Mouse (Mus musculus): ENCODE measurements around the gene Dbx1.

DNA sequence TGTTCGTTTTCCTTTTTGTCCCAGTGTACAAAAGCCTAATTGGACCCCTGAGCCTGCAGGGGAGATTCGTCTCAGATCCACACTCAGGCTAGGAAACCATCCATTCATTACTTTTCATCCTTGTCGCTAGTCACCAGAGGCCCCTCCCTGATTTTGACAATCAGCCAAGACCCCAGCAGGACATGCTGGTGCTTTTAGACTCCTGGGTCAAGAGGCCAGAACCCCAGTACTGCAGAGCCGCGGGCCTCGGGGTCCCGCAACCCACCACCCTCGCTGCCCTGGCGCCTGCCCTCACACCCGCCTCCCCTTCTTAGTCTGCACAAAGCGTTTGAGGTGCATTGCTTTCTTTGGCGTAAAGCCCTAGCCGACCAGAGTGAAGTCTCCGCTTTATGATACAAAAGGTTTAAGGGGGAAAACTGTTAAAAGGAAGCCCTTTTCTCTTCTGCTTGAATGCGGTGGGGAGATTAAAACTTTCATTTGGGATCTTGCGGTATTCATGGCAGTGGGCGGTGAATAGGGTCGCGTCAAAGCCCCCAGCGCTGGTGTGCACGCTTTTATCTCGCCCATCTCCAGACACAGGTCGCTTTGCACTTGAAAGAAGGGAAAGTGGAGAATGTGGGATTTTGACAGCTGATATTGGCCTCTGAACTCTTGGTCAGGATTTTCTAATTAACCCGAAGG is 25.3 kb upstream of the Dbx1 start:
- no peak for TF ChIP-seq CTCF (IDR thresholded peaks at IDR 0.05; ENCODE audit: low read depth, low read length)
- TF ChIP-seq POLR2AphosphoS5 (IDR thresholded peaks at IDR 0.05; ENCODE audit: insufficient replicate concordance, low read depth, low read length): no peak
- TF ChIP-seq GATA1 (IDR thresholded peaks at IDR 0.05; ENCODE audit: borderline replicate concordance, low read length): no peak
- TF ChIP-seq GATA2 (IDR thresholded peaks at IDR 0.05; ENCODE audit: borderline replicate concordance, low read depth, low read length): no peak
- TF ChIP-seq TAL1 (conservative IDR thresholded peaks at IDR 0.05; ENCODE audit: low read depth, low read length): no peak
